Mouse (Mus musculus): ENCODE results near the gene Gm12216. TPM values are rescaled to one million over a fixed set of nuclear protein-coding genes. Genes with fewer than 3 reads are reported as not detected.

Gm12216 gene
- polyA plus RNA-seq, 1 experiment: 3.7 TPM

GRCm38 (mm10) chr11:53737573-53737946, 121.5 kb downstream of the Gm12216 start:
- TF ChIP-seq CTCF (IDR thresholded peaks at IDR 0.05; ENCODE audit: extremely low read depth, insufficient read depth, low read length) (peak; percentile 51; the same call in 1 of the 2 replicates), POLR2A (IDR thresholded peaks at IDR 0.05; ENCODE audit: extremely low read depth, insufficient read depth, low read length) (no peak)
- H3K27ac ChIP-seq (ENCODE audit: insufficient read depth, low read length): no peak overlapping the region
- H3K4me3 ChIP-seq (ENCODE audit: insufficient read depth, low read length): no peak overlapping the region
- no peaks in the 10 kb centered on the region for H3K4me1 ChIP-seq (ENCODE audit: control insufficient read depth, insufficient read depth, low read length)

- no peak for TF ChIP-seq POLR2A (IDR thresholded peaks at IDR 0.05; ENCODE audit: extremely low read depth, insufficient read depth, low read length)
- peak; percentile 52 for TF ChIP-seq CTCF (IDR thresholded peaks at IDR 0.05; ENCODE audit: extremely low read depth, insufficient read depth, low read length)
- no peak overlapping the region for H3K4me3 ChIP-seq (ENCODE audit: insufficient read depth, low read length)
- no peak overlapping the region for H3K27ac ChIP-seq (ENCODE audit: insufficient read depth, low read length)
- H3K4me1 ChIP-seq (ENCODE audit: control insufficient read depth, insufficient read depth, low read length): no peaks in the 10 kb centered on the region
These were observed 122.1 kb downstream of the Gm12216 start for GRCm38 (mm10) chr11:53736771-53737572.

- H3K27ac ChIP-seq (ENCODE audit: insufficient read depth, low read length): no peak overlapping the region
- no peaks in the 10 kb centered on the region for H3K4me1 ChIP-seq (ENCODE audit: control insufficient read depth, insufficient read depth, low read length)
- no peak overlapping the region for H3K4me3 ChIP-seq (ENCODE audit: insufficient read depth, low read length)
- TF ChIP-seq CTCF (IDR thresholded peaks at IDR 0.05; ENCODE audit: extremely low read depth, insufficient read depth, low read length) (peak; percentile 88), POLR2A (IDR thresholded peaks at IDR 0.05; ENCODE audit: extremely low read depth, insufficient read depth, low read length) (no peak)
These were observed 123.3 kb downstream of the Gm12216 start for GRCm38 (mm10) chr11:53735682-53736245.

DNA sequence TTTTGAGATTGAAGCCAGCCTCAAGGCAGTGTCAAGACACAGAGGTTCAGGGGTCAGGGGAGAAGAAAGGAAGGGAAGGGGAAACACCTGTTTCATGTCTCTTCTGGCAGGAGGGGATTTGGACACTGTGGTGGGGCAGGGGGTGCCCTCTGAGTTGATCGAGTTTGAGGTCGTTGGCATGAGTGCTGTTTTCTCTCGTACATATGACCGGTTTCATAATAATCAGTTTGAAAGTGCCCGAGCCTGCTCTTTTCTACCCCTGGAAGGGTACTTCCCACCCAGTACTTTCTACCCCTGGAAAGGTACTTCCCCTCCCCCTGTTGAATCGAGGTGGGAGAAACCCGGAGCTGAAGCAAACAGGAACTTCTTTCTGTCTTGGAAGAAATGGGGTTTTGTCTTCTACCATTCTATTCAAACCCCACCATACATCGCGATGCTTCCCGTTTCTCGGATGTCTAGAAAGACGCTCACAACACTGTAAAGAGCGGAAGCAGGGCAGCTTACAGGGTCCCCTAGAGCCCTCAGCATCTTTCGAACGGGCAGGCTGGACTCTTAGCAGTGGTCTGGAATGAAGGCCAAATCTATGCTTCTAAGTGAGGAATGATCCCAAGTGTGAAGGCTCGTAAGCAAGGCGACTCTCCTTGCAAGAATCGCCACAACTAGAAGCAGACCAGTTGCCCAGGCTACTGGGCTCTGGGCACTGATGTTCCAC, 123.9 kb downstream of the Gm12216 start:
- H3K27ac ChIP-seq (ENCODE audit: insufficient read depth, low read length): no peak overlapping the region
- no peaks in the 10 kb centered on the region for H3K4me1 ChIP-seq (ENCODE audit: control insufficient read depth, insufficient read depth, low read length)
- no peak overlapping the region for H3K4me3 ChIP-seq (ENCODE audit: insufficient read depth, low read length)
- no peak for TF ChIP-seq POLR2A (IDR thresholded peaks at IDR 0.05; ENCODE audit: extremely low read depth, insufficient read depth, low read length)
- no peak for TF ChIP-seq CTCF (IDR thresholded peaks at IDR 0.05; ENCODE audit: extremely low read depth, insufficient read depth, low read length)

- TF ChIP-seq POLR2A (IDR thresholded peaks at IDR 0.05; ENCODE audit: extremely low read depth, insufficient read depth, low read length): no peak
- TF ChIP-seq CTCF (IDR thresholded peaks at IDR 0.05; ENCODE audit: extremely low read depth, insufficient read depth, low read length): no peak
- Histone ChIP-seq H3K4me3 (ENCODE audit: insufficient read depth, low read length) (no peak overlapping the region), H3K27ac (ENCODE audit: insufficient read depth, low read length) (no peak overlapping the region), H3K4me1 (ENCODE audit: control insufficient read depth, insufficient read depth, low read length) (no peaks in the 10 kb centered on the region)
These were observed 124.6 kb downstream of the Gm12216 start for GRCm38 (mm10) chr11:53734431-53734830.

GRCm38 (mm10) chr11:53733824-53734223, 125.2 kb downstream of the Gm12216 start:
- TF ChIP-seq POLR2A (IDR thresholded peaks at IDR 0.05; ENCODE audit: extremely low read depth, insufficient read depth, low read length) (no peak), CTCF (IDR thresholded peaks at IDR 0.05; ENCODE audit: extremely low read depth, insufficient read depth, low read length) (no peak)
- no peak overlapping the region for H3K27ac ChIP-seq (ENCODE audit: insufficient read depth, low read length)
- no peaks in the 10 kb centered on the region for H3K4me1 ChIP-seq (ENCODE audit: control insufficient read depth, insufficient read depth, low read length)
- no peak overlapping the region for H3K4me3 ChIP-seq (ENCODE audit: insufficient read depth, low read length)

Other genes with a start within 250 kb of the Gm12216 start
- gene Il4, start 240.6 kb downstream of the Gm12216 start, polyA plus RNA-seq (2012; rRNA removed): not detected in 2 replicates
- not detected in 2 replicates for gene Il13, start 224.6 kb downstream of the Gm12216 start, polyA plus RNA-seq (2012; rRNA removed)
- gene Rad50, start 151.9 kb downstream of the Gm12216 start, polyA plus RNA-seq (2012; rRNA removed): 6.1 and 6.8 TPM in 2 replicates
- gene Il5, start 138.5 kb downstream of the Gm12216 start, polyA plus RNA-seq (2012; rRNA removed): 0.15 and 0.34 TPM in 2 replicates
- gene Irf1, start 89.2 kb downstream of the Gm12216 start, polyA plus RNA-seq (2012; rRNA removed): 10.9 and 13.8 TPM in 2 replicates
- 1.4 and 2.3 TPM in 2 replicates for gene Gm17334, start 86.1 kb downstream of the Gm12216 start, polyA plus RNA-seq (2012; rRNA removed)
- gene Slc22a5, start 32.4 kb upstream of the Gm12216 start, polyA plus RNA-seq (2012; rRNA removed): 15.0 and 15.1 TPM in 2 replicates
- gene Slc22a21, start 121.1 kb upstream of the Gm12216 start, polyA plus RNA-seq (2012; rRNA removed): 2.6 and 2.9 TPM in 2 replicates
- 6.8 and 7.6 TPM in 2 replicates for gene Slc22a4, start 168.8 kb upstream of the Gm12216 start, polyA plus RNA-seq (2012; rRNA removed)
- gene Pdlim4, start 209.8 kb upstream of the Gm12216 start, polyA plus RNA-seq (2012; rRNA removed): 21.2 and 22.1 TPM in 2 replicates
- gene P4ha2, start 240.8 kb upstream of the Gm12216 start, polyA plus RNA-seq (2012; rRNA removed): 16.2 and 17.2 TPM in 2 replicates